Mouse (Mus musculus): ENCODE results near the gene Rbm20. TPM values are rescaled to one million over a fixed set of nuclear protein-coding genes. Genes with fewer than 3 reads are reported as not detected.

Rbm20 gene
- polyA plus RNA-seq, 1 experiment from 2014 or later = 0.95 TPM

DNA sequence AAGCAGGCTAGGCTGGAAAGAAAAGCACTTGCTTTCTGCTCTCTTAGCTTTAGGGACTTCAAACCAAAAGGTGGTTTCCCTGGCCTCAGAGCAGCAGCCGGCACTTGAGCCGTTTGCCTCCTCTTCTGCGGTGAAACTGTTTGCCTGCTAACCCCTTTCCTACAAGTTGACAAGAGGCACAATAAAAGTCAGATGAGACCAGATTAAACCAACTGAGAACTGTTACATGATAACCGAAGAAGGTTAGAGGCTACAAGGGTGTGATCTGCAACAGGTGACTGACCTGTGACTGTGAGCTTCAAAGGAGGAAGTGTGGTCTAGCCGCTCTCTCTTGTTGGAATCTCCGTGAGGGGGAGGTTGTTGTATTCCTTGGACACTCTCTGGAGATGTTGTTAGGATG, 194.4 kb downstream of the Rbm20 start:
- Histone ChIP-seq H3K4me2 (replicated peaks; ENCODE audit: low read depth, low read length) (no peak overlapping the region), H3K27me3 (ENCODE audit: control insufficient read depth, insufficient read depth, low read length) (no peaks in the 10 kb centered on the region), H3K4me3 (ENCODE audit: low read depth, low read length) (no peak overlapping the region), H3K9ac (replicated peaks; ENCODE audit: low read depth, low read length) (no peak overlapping the region), H3K4me1 (ENCODE audit: control insufficient read depth, insufficient read depth, low read length) (no peaks in the 10 kb centered on the region), H3K9me3 (ENCODE audit: control insufficient read depth, low read depth, low read length) (no peaks in the 10 kb centered on the region), H3K36me3 (ENCODE audit: control insufficient read depth, insufficient read depth, low read length) (no peaks in the 10 kb centered on the region), H3K27ac (ENCODE audit: low read length) (no peak overlapping the region)
- 83% methylated on average over 6 of the region's 6 CpGs for WGBS
- ATAC-seq (ENCODE audit: insufficient number of reproducible peaks, insufficient read depth, low FRiP score, low read depth) = no peak

DNA sequence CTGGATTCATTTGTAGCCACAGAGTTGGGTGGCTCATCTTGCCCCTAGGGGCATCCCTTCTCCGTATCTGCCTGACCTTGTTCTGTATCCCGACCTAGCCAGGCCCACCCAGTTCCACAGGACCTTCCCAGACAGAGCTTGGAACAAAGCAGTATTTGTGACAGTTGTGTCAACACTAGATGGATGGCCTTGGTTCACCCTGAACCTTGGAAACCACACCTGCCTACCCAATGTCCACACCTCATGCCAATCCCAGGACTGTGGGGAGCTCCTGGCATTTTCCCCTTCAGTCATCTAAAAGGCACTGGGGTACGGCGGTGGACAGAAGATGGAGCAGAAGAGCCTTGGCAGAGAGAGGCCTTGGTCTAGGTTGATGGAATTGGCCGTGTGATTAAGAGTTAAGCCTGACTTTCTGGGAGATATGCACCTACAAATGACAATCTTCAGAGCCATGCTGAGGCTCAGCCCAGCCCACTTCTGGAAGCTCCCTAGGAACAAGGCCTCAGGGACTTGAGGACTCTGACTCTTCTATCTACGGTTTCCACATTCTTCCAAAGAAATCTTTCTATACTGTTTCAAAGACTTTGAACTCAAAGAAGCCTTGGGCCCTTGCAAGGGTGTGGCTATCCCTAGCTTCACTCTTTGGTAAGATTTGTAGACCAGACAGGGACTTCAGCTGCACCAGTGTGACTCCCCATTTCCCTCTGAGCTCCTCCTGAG, 196.0 kb downstream of the Rbm20 start:
- H3K36me3 ChIP-seq (ENCODE audit: control insufficient read depth, insufficient read depth, low read length) = no peaks in the 10 kb centered on the region
- H3K27ac ChIP-seq (ENCODE audit: low read length) = no peak overlapping the region
- H3K27me3 ChIP-seq (ENCODE audit: control insufficient read depth, insufficient read depth, low read length) = no peaks in the 10 kb centered on the region
- H3K9ac ChIP-seq (replicated peaks; ENCODE audit: low read depth, low read length) = no peak overlapping the region
- no peaks in the 10 kb centered on the region for H3K9me3 ChIP-seq (ENCODE audit: control insufficient read depth, low read depth, low read length)
- H3K4me1 ChIP-seq (ENCODE audit: control insufficient read depth, insufficient read depth, low read length) = no peaks in the 10 kb centered on the region
- H3K4me3 ChIP-seq (ENCODE audit: low read depth, low read length) = no peak overlapping the region
- 80% methylated on average over 6 of the region's 6 CpGs for WGBS
- H3K4me2 ChIP-seq (replicated peaks; ENCODE audit: low read depth, low read length) = no peak overlapping the region
- ATAC-seq (ENCODE audit: insufficient number of reproducible peaks, insufficient read depth, low FRiP score, low read depth) = no peak

DNA sequence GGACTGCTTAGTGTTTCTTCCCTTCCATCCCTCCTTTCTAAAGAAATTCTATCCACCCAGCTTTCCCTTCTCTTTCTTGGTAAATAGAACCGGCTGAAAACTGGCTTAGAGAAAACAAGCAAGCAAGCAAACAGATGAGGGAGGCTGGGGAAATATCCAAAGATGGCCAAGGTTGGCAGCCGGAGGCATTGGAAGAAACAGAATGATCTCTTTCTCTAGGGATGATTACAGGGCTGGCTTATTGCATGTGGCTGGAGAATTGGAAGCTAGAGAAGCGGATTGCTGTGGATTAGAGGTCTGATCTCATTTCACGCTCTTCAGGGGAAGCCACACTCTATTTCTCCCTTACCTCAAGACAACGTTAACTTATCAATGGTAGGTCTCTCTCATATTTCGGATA, 198.1 kb downstream of the Rbm20 start:
- Histone ChIP-seq H3K4me3 (ENCODE audit: low read depth, low read length) (no peak overlapping the region), H3K27me3 (ENCODE audit: control insufficient read depth, insufficient read depth, low read length) (no peaks in the 10 kb centered on the region), H3K9ac (replicated peaks; ENCODE audit: low read depth, low read length) (no peak overlapping the region), H3K27ac (ENCODE audit: low read length) (no peak overlapping the region), H3K4me2 (replicated peaks; ENCODE audit: low read depth, low read length) (no peak overlapping the region), H3K4me1 (ENCODE audit: control insufficient read depth, insufficient read depth, low read length) (no peaks in the 10 kb centered on the region), H3K36me3 (ENCODE audit: control insufficient read depth, insufficient read depth, low read length) (no peaks in the 10 kb centered on the region), H3K9me3 (ENCODE audit: control insufficient read depth, low read depth, low read length) (no peaks in the 10 kb centered on the region)
- WGBS = 85% methylated on average over 6 of the region's 6 CpGs
- no peak for ATAC-seq (ENCODE audit: insufficient number of reproducible peaks, insufficient read depth, low FRiP score, low read depth)

DNA sequence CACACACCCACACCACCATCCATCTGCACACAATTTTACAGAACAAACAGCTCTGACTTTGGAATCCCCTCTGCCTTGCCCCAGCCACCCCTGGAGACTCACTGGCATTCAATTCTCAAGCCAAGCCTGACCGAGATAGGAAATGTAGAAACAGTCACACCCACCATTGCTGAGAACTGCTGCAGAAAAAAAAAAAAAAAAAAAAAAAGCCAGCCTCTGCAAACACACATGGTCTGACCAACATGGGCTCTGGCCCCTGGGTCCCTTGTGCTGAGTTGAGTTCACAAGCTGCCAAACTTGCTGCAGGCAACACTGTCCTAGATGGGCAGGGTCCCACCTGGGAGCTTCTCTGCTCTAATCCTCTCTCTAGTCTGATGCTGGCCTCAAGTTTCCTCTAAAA, 200.7 kb downstream of the Rbm20 start:
- Histone ChIP-seq H3K36me3 (ENCODE audit: control insufficient read depth, insufficient read depth, low read length) (no peaks in the 10 kb centered on the region), H3K27me3 (ENCODE audit: control insufficient read depth, insufficient read depth, low read length) (no peaks in the 10 kb centered on the region), H3K9me3 (ENCODE audit: control insufficient read depth, low read depth, low read length) (no peaks in the 10 kb centered on the region), H3K4me1 (ENCODE audit: control insufficient read depth, insufficient read depth, low read length) (no peaks in the 10 kb centered on the region), H3K4me2 (replicated peaks; ENCODE audit: low read depth, low read length) (no peak overlapping the region), H3K27ac (ENCODE audit: low read length) (no peak overlapping the region), H3K4me3 (ENCODE audit: low read depth, low read length) (no peak overlapping the region), H3K9ac (replicated peaks; ENCODE audit: low read depth, low read length) (no peak overlapping the region)
- WGBS = 52% methylated on average over 1 of the region's 1 CpGs
- no peak for ATAC-seq (ENCODE audit: insufficient number of reproducible peaks, insufficient read depth, low FRiP score, low read depth)

DNA sequence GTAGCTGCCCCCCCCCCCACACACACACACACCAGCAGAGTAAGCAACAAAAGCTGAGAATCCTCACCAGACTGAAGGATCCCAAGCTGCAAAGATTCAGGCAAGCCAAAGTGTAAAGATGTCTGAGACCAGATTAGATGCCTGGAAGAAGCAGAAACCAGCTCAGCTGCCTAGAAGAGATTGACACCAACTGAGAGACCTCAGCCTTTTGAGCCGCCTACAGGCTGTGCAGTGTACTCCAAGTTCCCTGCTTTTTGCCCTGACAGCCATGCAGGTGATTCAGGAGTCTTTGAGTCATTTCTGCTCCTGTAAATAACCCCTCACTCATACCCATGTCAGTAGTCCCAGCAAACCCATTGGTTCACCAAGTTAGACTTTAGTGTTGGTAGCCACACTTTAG, 203.4 kb downstream of the Rbm20 start:
- Histone ChIP-seq H3K9me3 (ENCODE audit: control insufficient read depth, low read depth, low read length) (no peaks in the 10 kb centered on the region), H3K4me2 (replicated peaks; ENCODE audit: low read depth, low read length) (no peak overlapping the region), H3K4me3 (ENCODE audit: low read depth, low read length) (no peak overlapping the region), H3K9ac (replicated peaks; ENCODE audit: low read depth, low read length) (no peak overlapping the region), H3K36me3 (ENCODE audit: control insufficient read depth, insufficient read depth, low read length) (no peaks in the 10 kb centered on the region), H3K27ac (ENCODE audit: low read length) (no peak overlapping the region), H3K27me3 (ENCODE audit: control insufficient read depth, insufficient read depth, low read length) (no peaks in the 10 kb centered on the region), H3K4me1 (ENCODE audit: control insufficient read depth, insufficient read depth, low read length) (no peaks in the 10 kb centered on the region)
- WGBS = 74% methylated on average over 1 of the region's 1 CpGs
- ATAC-seq (ENCODE audit: insufficient number of reproducible peaks, insufficient read depth, low FRiP score, low read depth) = no peak

DNA sequence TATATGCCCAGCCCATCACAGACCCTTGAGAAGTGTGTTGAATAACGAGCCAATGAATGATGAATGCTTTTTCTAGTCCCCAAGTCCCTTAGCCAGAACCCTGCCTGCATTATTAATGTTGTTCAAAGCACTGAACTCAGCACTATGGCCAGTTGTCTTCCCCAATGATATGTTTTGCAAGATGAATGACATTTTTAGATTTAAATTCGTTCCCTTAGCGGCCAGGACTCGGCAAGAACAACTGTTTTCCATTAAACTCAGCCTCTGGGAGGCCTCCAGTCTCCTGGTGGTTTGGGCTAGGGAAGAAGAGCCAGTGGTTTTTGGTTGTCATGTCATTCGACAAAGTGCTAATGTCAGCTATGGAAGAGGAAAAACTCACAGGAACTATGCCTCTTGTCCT, 204.7 kb downstream of the Rbm20 start:
- no peaks in the 10 kb centered on the region for H3K4me1 ChIP-seq (ENCODE audit: control insufficient read depth, insufficient read depth, low read length)
- no peaks in the 10 kb centered on the region for H3K27me3 ChIP-seq (ENCODE audit: control insufficient read depth, insufficient read depth, low read length)
- no peak overlapping the region for H3K4me2 ChIP-seq (replicated peaks; ENCODE audit: low read depth, low read length)
- ATAC-seq (ENCODE audit: insufficient number of reproducible peaks, insufficient read depth, low FRiP score, low read depth) = no peak
- no peaks in the 10 kb centered on the region for H3K9me3 ChIP-seq (ENCODE audit: control insufficient read depth, low read depth, low read length)
- 59% methylated on average over 5 of the region's 5 CpGs for WGBS
- no peak overlapping the region for H3K4me3 ChIP-seq (ENCODE audit: low read depth, low read length)
- H3K9ac ChIP-seq (replicated peaks; ENCODE audit: low read depth, low read length) = no peak overlapping the region
- H3K27ac ChIP-seq (ENCODE audit: low read length) = no peak overlapping the region
- H3K36me3 ChIP-seq (ENCODE audit: control insufficient read depth, insufficient read depth, low read length) = no peaks in the 10 kb centered on the region

DNA sequence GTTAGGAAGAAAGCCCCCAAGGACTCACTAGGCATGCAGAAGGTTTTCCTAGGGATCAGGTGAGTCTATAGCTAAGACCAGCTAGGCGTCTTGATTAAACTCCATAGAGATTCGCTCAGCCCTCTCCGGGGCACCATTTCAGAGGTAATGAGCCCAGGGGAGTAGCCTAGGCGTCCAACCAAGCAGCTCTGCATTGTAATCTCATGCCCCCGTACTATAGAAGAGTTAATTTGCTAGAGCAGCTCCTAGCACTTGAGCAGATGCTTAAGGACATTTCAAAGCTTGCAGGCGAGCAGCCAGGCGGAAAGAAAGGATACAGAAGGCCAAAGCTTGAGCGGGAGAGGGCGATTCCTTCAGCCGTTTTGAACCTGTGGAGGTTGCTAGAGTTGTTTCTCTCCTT, 208.3 kb downstream of the Rbm20 start:
- Histone ChIP-seq H3K27ac (ENCODE audit: low read length) (no peak overlapping the region), H3K9me3 (ENCODE audit: control insufficient read depth, low read depth, low read length) (no peaks in the 10 kb centered on the region), H3K4me2 (replicated peaks; ENCODE audit: low read depth, low read length) (no peak overlapping the region), H3K4me3 (ENCODE audit: low read depth, low read length) (no peak overlapping the region), H3K27me3 (ENCODE audit: control insufficient read depth, insufficient read depth, low read length) (no peaks in the 10 kb centered on the region), H3K4me1 (ENCODE audit: control insufficient read depth, insufficient read depth, low read length) (no peaks in the 10 kb centered on the region), H3K36me3 (ENCODE audit: control insufficient read depth, insufficient read depth, low read length) (no peaks in the 10 kb centered on the region), H3K9ac (replicated peaks; ENCODE audit: low read depth, low read length) (no peak overlapping the region)
- WGBS = 77% methylated on average over 10 of the region's 10 CpGs
- ATAC-seq (ENCODE audit: insufficient number of reproducible peaks, insufficient read depth, low FRiP score, low read depth) = no peak

DNA sequence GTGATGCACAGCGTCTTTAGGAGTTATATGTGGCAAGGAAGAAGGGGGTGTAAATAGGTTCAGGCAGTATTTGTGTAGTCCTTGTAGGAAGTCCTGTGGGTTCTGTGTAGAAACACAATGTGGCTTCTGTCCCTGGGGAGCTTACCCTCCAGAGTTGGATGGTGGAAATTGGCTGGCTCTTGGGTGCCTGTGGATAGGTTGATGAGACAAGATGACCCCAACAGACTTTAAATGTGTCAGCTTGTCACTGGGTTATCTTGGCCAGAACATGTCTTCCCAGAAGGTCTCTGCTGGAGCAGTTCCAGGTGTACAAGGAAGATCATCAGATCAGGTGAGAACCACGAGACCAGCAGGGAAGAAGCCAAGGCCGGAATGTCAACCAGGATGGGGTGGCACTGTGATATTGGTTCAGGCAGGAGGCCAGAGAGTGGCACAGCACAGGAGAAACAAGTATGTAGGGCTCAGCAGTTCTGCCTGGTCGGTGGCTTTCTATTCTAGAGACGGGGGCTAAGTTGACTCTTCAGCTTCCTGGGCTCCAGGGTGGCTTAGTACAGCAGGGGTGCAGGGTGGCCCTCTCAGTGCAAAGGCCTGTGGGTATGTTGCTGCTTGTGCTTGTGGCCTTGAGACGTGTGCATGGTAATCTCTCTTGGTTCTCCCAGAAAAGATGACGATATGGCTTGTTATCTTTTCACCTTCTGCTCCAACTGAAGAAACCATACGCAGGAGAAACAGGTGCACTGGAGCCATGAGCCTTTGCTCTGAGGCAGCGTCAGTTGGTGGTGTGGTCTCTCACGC, 209.7 kb downstream of the Rbm20 start:
- H3K36me3 ChIP-seq (ENCODE audit: control insufficient read depth, insufficient read depth, low read length) = no peaks in the 10 kb centered on the region
- ATAC-seq (ENCODE audit: insufficient number of reproducible peaks, insufficient read depth, low FRiP score, low read depth) = no peak
- H3K4me3 ChIP-seq (ENCODE audit: low read depth, low read length) = no peak overlapping the region
- peaks cover 12% of the 10 kb centered on the region; the same call in 1 of the 2 replicates for H3K4me1 ChIP-seq (ENCODE audit: control insufficient read depth, insufficient read depth, low read length)
- no peak overlapping the region for H3K4me2 ChIP-seq (replicated peaks; ENCODE audit: low read depth, low read length)
- WGBS = 85% methylated on average over 10 of the region's 10 CpGs
- no peak overlapping the region for H3K27ac ChIP-seq (ENCODE audit: low read length)
- no peaks in the 10 kb centered on the region for H3K9me3 ChIP-seq (ENCODE audit: control insufficient read depth, low read depth, low read length)
- H3K27me3 ChIP-seq (ENCODE audit: control insufficient read depth, insufficient read depth, low read length) = no peaks in the 10 kb centered on the region
- no peak overlapping the region for H3K9ac ChIP-seq (replicated peaks; ENCODE audit: low read depth, low read length)
